In genomic region chr14:101653581-101654525, GRCm38 (mm10) we compare ENCODE assay signal across 8 mouse cellular contexts. TPM values are rescaled to one million over a fixed set of nuclear protein-coding genes. Genes with fewer than 3 reads are reported as not detected.
DNase-seq lines count a peak whose midpoint lies in the region; ATAC-seq lines count a peak whose summit lies in the region.

TSS of gene Uchl3 (plus strand) at chr14:101653967.

- no peaks in the 10 kb centered on the region for H3K27me3 ChIP-seq in hindbrain, embryonic 12.5 days

- peak; percentile 87 for DNase-seq in Muller cell, postnatal 12 days (ENCODE audit: inconsistent ontology term)
- DNase-seq in cerebellum, adult 9-11 months, result peak; percentile 95
- peak; percentile 86 to 96 for DNase-seq in frontal cortex, postnatal 10 days (ENCODE audit: low spot score in 2 of 2)
- peak; percentile 98 to 99 for DNase-seq in layer of hippocampus, postnatal 14 days (ENCODE audit: low spot score in 2 of 2)
- DNase-seq in lung, postnatal 14 days, result peak; percentile 99
- DNase-seq in retina, adult 2 months (ENCODE audit: low read depth, low spot score), result peak; percentile 92
- DNase-seq in thymus, postnatal 36 days, result peak; percentile 92 to 97

- H3K9me3 ChIP-seq in hindbrain, embryonic 12.5 days (replicated peaks), result no peaks in the 10 kb centered on the region

- peaks cover 9% of the 10 kb centered on the region; the same call in 1 of the 2 replicates for H3K4me1 ChIP-seq in hindbrain, embryonic 12.5 days

- no peaks in the 10 kb centered on the region for H3K36me3 ChIP-seq in hindbrain, embryonic 12.5 days

- WGBS in hindbrain, embryonic 12.5 days, result under 1% methylated on average over 65 of the region's 81 CpGs

- ATAC-seq in hindbrain, embryonic 12.5 days (ENCODE audit: low FRiP score), result peak; percentile 93

- peak within 1 kb of the TSS; percentile 81 for H3K27ac ChIP-seq in hindbrain, embryonic 12.5 days

- peak within 1 kb of the TSS; percentile 75 for H3K4me2 ChIP-seq in hindbrain, embryonic 12.5 days (replicated peaks)

- peak within 1 kb of the TSS; percentile 91 for H3K9ac ChIP-seq in hindbrain, embryonic 12.5 days

- peak within 1 kb of the TSS; percentile 99 for H3K4me3 ChIP-seq in hindbrain, embryonic 12.5 days

RNA-seq across cellular contexts. Expression of gene Uchl3, which starts in this region (rescaled TPM):
- 168 and 172 TPM in 2 replicates for polyA plus RNA-seq in hindbrain, embryonic 12.5 days (2016; fragmentation: Nextera tagmentation; extraction: Ambion mirVana)
- total RNA-seq in layer of hippocampus, postnatal 14 days (2021), result 10 to 100 TPM; 61.7 to 64.5 TPM

Comparison
In these comparisons a context has a peak if more than half of its experiments do, and no peak if none do; other contexts are left out.
1. Peak in every context shown above with its lines: DNase-seq, ATAC-seq, H3K4me3 ChIP-seq and H3K27ac ChIP-seq.